Mouse (Mus musculus): ENCODE results near the gene Nuf2. TPM values are rescaled to one million over a fixed set of nuclear protein-coding genes. Genes with fewer than 3 reads are reported as not detected.

Nuf2 gene
- polyA plus RNA-seq, 1 experiment: 29.8 TPM

- H3K79me3 ChIP-seq (ENCODE audit: low read depth): no peaks in the 10 kb centered on the region
Measured at GRCm38 (mm10) chr1:169553446-169553845, 22.2 kb upstream of the Nuf2 start.

GRCm38 (mm10) chr1:169540415-169540814 is 9.2 kb upstream of the Nuf2 start:
- Histone ChIP-seq H3K4me3 (ENCODE audit: insufficient read depth, poor library complexity, severe bottlenecking) (no peak overlapping the region), H3ac (ENCODE audit: control insufficient read depth, insufficient read length, low read depth) (no peak overlapping the region), H3K36me3 (ENCODE audit: control insufficient read depth, insufficient read depth) (no peaks in the 10 kb centered on the region), H3K27me3 (ENCODE audit: control insufficient read depth, insufficient read depth, insufficient read length) (no peaks in the 10 kb centered on the region), H3K79me2 (ENCODE audit: control insufficient read depth, insufficient read depth) (no peaks in the 10 kb centered on the region), H3K79me3 (ENCODE audit: low read depth) (no peaks in the 10 kb centered on the region)
- TF ChIP-seq FOSL1 (IDR thresholded peaks at IDR 0.05; ENCODE audit: insufficient read depth, low read length, poor library complexity, severe bottlenecking) (no peak), MYOG (IDR thresholded peaks at IDR 0.05; ENCODE audit: control insufficient read depth, extremely low read depth, insufficient read length) (no peak)

More at GRCm38 (mm10) chr1:169553446-169553845, 22.2 kb upstream of the Nuf2 start:
- no peak for TF ChIP-seq MAX (IDR thresholded peaks at IDR 0.05)
- TF ChIP-seq MYOD1 (IDR thresholded peaks at IDR 0.05; ENCODE audit: control insufficient read depth, insufficient read length, low read depth): no peak
- TF ChIP-seq USF1 (IDR thresholded peaks at IDR 0.05; ENCODE audit: low read depth): no peak
- no peak for TF ChIP-seq MYOG (IDR thresholded peaks at IDR 0.05; ENCODE audit: control insufficient read depth, extremely low read depth, insufficient read length)
- TF ChIP-seq CEBPB (IDR thresholded peaks at IDR 0.05; ENCODE audit: low read depth): no peak
- no peak for TF ChIP-seq CTCF (IDR thresholded peaks at IDR 0.05; ENCODE audit: control insufficient read depth, insufficient read depth, insufficient read length)
- no peak for TF ChIP-seq FOSL1 (IDR thresholded peaks at IDR 0.05; ENCODE audit: insufficient read depth, low read length, poor library complexity, severe bottlenecking)
- no peak overlapping the region for H3ac ChIP-seq (ENCODE audit: control insufficient read depth, insufficient read length, low read depth)
- no peaks in the 10 kb centered on the region for H3K27me3 ChIP-seq (ENCODE audit: control insufficient read depth, insufficient read depth, insufficient read length)
- H3K4me3 ChIP-seq (ENCODE audit: insufficient read depth, poor library complexity, severe bottlenecking): no peak overlapping the region
- H3K36me3 ChIP-seq (ENCODE audit: control insufficient read depth, insufficient read depth): no peaks in the 10 kb centered on the region
- no peaks in the 10 kb centered on the region for H3K79me2 ChIP-seq (ENCODE audit: control insufficient read depth, insufficient read depth)

GRCm38 (mm10) chr1:169531702-169532535 is 655 bp upstream of the Nuf2 start:
- no peaks in the 10 kb centered on the region for H3K27me3 ChIP-seq (ENCODE audit: control insufficient read depth, insufficient read depth, insufficient read length)
- H3K36me3 ChIP-seq (ENCODE audit: control insufficient read depth, insufficient read depth): peaks cover 18% of the 10 kb centered on the region
- H3ac ChIP-seq (ENCODE audit: control insufficient read depth, insufficient read length, low read depth): peak overlapping the region; percentile 28
- peaks cover 41% of the 10 kb centered on the region for H3K79me3 ChIP-seq (ENCODE audit: low read depth)
- H3K4me3 ChIP-seq (ENCODE audit: insufficient read depth, poor library complexity, severe bottlenecking): peak overlapping the region; percentile 85
- TF ChIP-seq MYOG (IDR thresholded peaks at IDR 0.05; ENCODE audit: control insufficient read depth, extremely low read depth, insufficient read length) (no peak), CTCF (IDR thresholded peaks at IDR 0.05; ENCODE audit: control insufficient read depth, insufficient read depth, insufficient read length) (no peak), USF1 (IDR thresholded peaks at IDR 0.05; ENCODE audit: low read depth) (no peak), FOSL1 (IDR thresholded peaks at IDR 0.05; ENCODE audit: insufficient read depth, low read length, poor library complexity, severe bottlenecking) (no peak), CEBPB (IDR thresholded peaks at IDR 0.05; ENCODE audit: low read depth) (no peak), MYOD1 (IDR thresholded peaks at IDR 0.05; ENCODE audit: control insufficient read depth, insufficient read length, low read depth) (no peak), MAX (IDR thresholded peaks at IDR 0.05) (no peak)
- peaks cover 45% of the 10 kb centered on the region for H3K79me2 ChIP-seq (ENCODE audit: control insufficient read depth, insufficient read depth)

- H3K36me3 ChIP-seq (ENCODE audit: control insufficient read depth, insufficient read depth): peaks cover 28% of the 10 kb centered on the region
- H3K4me3 ChIP-seq (ENCODE audit: insufficient read depth, poor library complexity, severe bottlenecking): peak overlapping the region; percentile 85
- TF ChIP-seq CEBPB (IDR thresholded peaks at IDR 0.05; ENCODE audit: low read depth) (peak; percentile 67), CTCF (IDR thresholded peaks at IDR 0.05; ENCODE audit: control insufficient read depth, insufficient read depth, insufficient read length) (no peak)
- H3K79me2 ChIP-seq (ENCODE audit: control insufficient read depth, insufficient read depth): peaks cover 63% of the 10 kb centered on the region
- peak overlapping the region; percentile 23 for H3ac ChIP-seq (ENCODE audit: control insufficient read depth, insufficient read length, low read depth)
- no peaks in the 10 kb centered on the region for H3K27me3 ChIP-seq (ENCODE audit: control insufficient read depth, insufficient read depth, insufficient read length)
- H3K79me3 ChIP-seq (ENCODE audit: low read depth): peaks cover 46% of the 10 kb centered on the region
Measured at GRCm38 (mm10) chr1:169529996-169530518, 1.2 kb downstream of the Nuf2 start.

- peaks cover 46% of the 10 kb centered on the region for H3K79me3 ChIP-seq (ENCODE audit: low read depth)
- H3ac ChIP-seq (ENCODE audit: control insufficient read depth, insufficient read length, low read depth): peak overlapping the region; percentile 35
- TF ChIP-seq MYOG (IDR thresholded peaks at IDR 0.05; ENCODE audit: control insufficient read depth, extremely low read depth, insufficient read length): no peak
- no peak for TF ChIP-seq CEBPB (IDR thresholded peaks at IDR 0.05; ENCODE audit: low read depth)
- TF ChIP-seq FOSL1 (IDR thresholded peaks at IDR 0.05; ENCODE audit: insufficient read depth, low read length, poor library complexity, severe bottlenecking): no peak
- no peak for TF ChIP-seq USF1 (IDR thresholded peaks at IDR 0.05; ENCODE audit: low read depth)
- TF ChIP-seq MAX (IDR thresholded peaks at IDR 0.05): no peak
- no peak for TF ChIP-seq MYOD1 (IDR thresholded peaks at IDR 0.05; ENCODE audit: control insufficient read depth, insufficient read length, low read depth)
- TF ChIP-seq CTCF (IDR thresholded peaks at IDR 0.05; ENCODE audit: control insufficient read depth, insufficient read depth, insufficient read length): no peak
- H3K4me3 ChIP-seq (ENCODE audit: insufficient read depth, poor library complexity, severe bottlenecking): no peak overlapping the region
- H3K79me2 ChIP-seq (ENCODE audit: control insufficient read depth, insufficient read depth): peaks cover 72% of the 10 kb centered on the region
- no peaks in the 10 kb centered on the region for H3K27me3 ChIP-seq (ENCODE audit: control insufficient read depth, insufficient read depth, insufficient read length)
- H3K36me3 ChIP-seq (ENCODE audit: control insufficient read depth, insufficient read depth): peaks cover 65% of the 10 kb centered on the region
Measured at GRCm38 (mm10) chr1:169526006-169526680, 5.1 kb downstream of the Nuf2 start.

All from C2C12 (cell line).